Mouse (Mus musculus) neural tube, postnatal 0 days (tissue): ENCODE data around the gene Zdhhc15. TPM values are rescaled to one million over a fixed set of nuclear protein-coding genes. Genes with fewer than 3 reads are reported as not detected.

Source experiments
- polyA plus RNA-seq: library from polyadenylated mRNA; unstranded; fragments of >200 nt; fragmentation: Nextera tagmentation; extraction: Ambion mirVana; gene quantifications from 2 replicates; pipeline ENCODE4 v1.2.1, GENCODE M21; 2015

The Zdhhc15 gene
- 2.7 TPM in 2 replicates for polyA plus RNA-seq

GRCm38 (mm10) chrX:104670757-104671549 lies at the start of gene Zdhhc15:
Gene Zdhhc15, minus strand, starts transcription at chrX:104671064.

Other genes with a start within 250 kb of the Zdhhc15 start
- gene Uprt, start 188.2 kb downstream of the Zdhhc15 start, polyA plus RNA-seq, result 1.2 and 1.9 TPM in 2 replicates
- 30.5 and 31.7 TPM in 2 replicates for gene Magee2, start 186.2 kb upstream of the Zdhhc15 start, polyA plus RNA-seq